8 mouse cellular contexts compared by ENCODE assay signal in genomic region chr9:42471214-42471613, GRCm38 (mm10). TPM values are rescaled to one million over a fixed set of nuclear protein-coding genes. Genes with fewer than 3 reads are reported as not detected.
DNase-seq lines count a peak whose midpoint lies in the region; ATAC-seq lines count a peak whose summit lies in the region.

No protein-coding gene starts in this region.

- WGBS in forebrain, embryonic 12.5 days: 45% methylated on average over 4 of the region's 4 CpGs
- 57% methylated on average over 4 of the region's 4 CpGs for WGBS in limb, embryonic 11.5 days
- WGBS in midbrain, embryonic 10.5 days: 53% methylated on average over 4 of the region's 4 CpGs

- H3K4me1 ChIP-seq in forebrain, embryonic 12.5 days: peaks cover 16% of the 10 kb centered on the region
- peaks cover 6% of the 10 kb centered on the region for H3K4me1 ChIP-seq in limb, embryonic 11.5 days (ENCODE audit: control insufficient read depth, insufficient read depth, low read length)
- peaks cover 18% of the 10 kb centered on the region for H3K4me1 ChIP-seq in midbrain, embryonic 10.5 days

- no peak overlapping the region for H3K27ac ChIP-seq in forebrain, embryonic 12.5 days
- H3K27ac ChIP-seq in limb, embryonic 11.5 days (replicated peaks; ENCODE audit: low read depth, low read length): no peak overlapping the region
- H3K27ac ChIP-seq in midbrain, embryonic 10.5 days (replicated peaks): peak overlapping the region; percentile 90

- intact Hi-C loops in left cerebral cortex, postnatal 10 days (cut with DNase I): no loop called here

- H3K9me3 ChIP-seq in forebrain, embryonic 12.5 days: no peaks in the 10 kb centered on the region
- H3K9me3 ChIP-seq in limb, embryonic 11.5 days (ENCODE audit: control insufficient read depth, low read length): no peaks in the 10 kb centered on the region
- no peaks in the 10 kb centered on the region for H3K9me3 ChIP-seq in midbrain, embryonic 10.5 days (replicated peaks)

- 0 out of 2 replicates have a peak, but pooled peaks cover 7% of the 10 kb centered on the region for H3K27me3 ChIP-seq in forebrain, embryonic 12.5 days
- H3K27me3 ChIP-seq in limb, embryonic 11.5 days (ENCODE audit: control insufficient read depth, insufficient read depth, low read length): no peaks in the 10 kb centered on the region
- no peaks in the 10 kb centered on the region for H3K27me3 ChIP-seq in midbrain, embryonic 10.5 days (ENCODE audit: low read depth, poor library complexity, severe bottlenecking)

- no peaks in the 10 kb centered on the region for H3K36me3 ChIP-seq in forebrain, embryonic 12.5 days (replicated peaks)
- H3K36me3 ChIP-seq in limb, embryonic 11.5 days (ENCODE audit: control insufficient read depth, insufficient read depth, low read length): no peaks in the 10 kb centered on the region
- peaks cover 5% of the 10 kb centered on the region; the same call in 1 of the 2 replicates for H3K36me3 ChIP-seq in midbrain, embryonic 10.5 days

- H3K4me2 ChIP-seq in forebrain, embryonic 12.5 days: peak overlapping the region; percentile 84
- peak overlapping the region; percentile 77 for H3K4me2 ChIP-seq in limb, embryonic 11.5 days (ENCODE audit: low read depth, severe bottlenecking)

- H3K4me3 ChIP-seq in forebrain, embryonic 12.5 days (replicated peaks): peak overlapping the region; percentile 82
- peak overlapping the region; percentile 87 for H3K4me3 ChIP-seq in limb, embryonic 11.5 days (ENCODE audit: low read depth, low read length)
- H3K4me3 ChIP-seq in midbrain, embryonic 10.5 days: peak overlapping the region; percentile 95

- no peak for ATAC-seq in forebrain, embryonic 12.5 days (ENCODE audit: low FRiP score)
- ATAC-seq in limb, embryonic 11.5 days (ENCODE audit: insufficient number of reproducible peaks, low FRiP score, low TSS enrichment, low read depth): no peak

- H3K9ac ChIP-seq in forebrain, embryonic 12.5 days: peak overlapping the region; percentile 90; the same call in 1 of the 2 replicates
- peak overlapping the region; percentile 88 for H3K9ac ChIP-seq in limb, embryonic 11.5 days (ENCODE audit: low read length)

- DNase-seq in left cerebral cortex, postnatal 10 days (ENCODE audit: extremely low spot score in 1 of 2, low spot score in 2 of 2): peak; percentile 41 to 42
- DNase-seq in left cerebral cortex, adult 11 months (ENCODE audit: low spot score): no peak
- peak; percentile 87 for DNase-seq in adrenal gland, adult 2 months
- peak; percentile 42 for DNase-seq in heart, postnatal 4 days
- DNase-seq in limb, embryonic 11.5 days (ENCODE audit: low spot score): no peak
- DNase-seq in midbrain, embryonic 10.5 days (ENCODE audit: low spot score): no peak
- peak; percentile 65 for DNase-seq in testis, postnatal 10 days (ENCODE audit: low spot score)

RNA-seq across cellular contexts. Expression of gene Tbcel, which starts 36.4 kb away (rescaled TPM):
- 10 to 100 TPM; 38.1 to 45.1 TPM for total RNA-seq in left cerebral cortex, postnatal 10 days (2021)
- total RNA-seq in adrenal gland, adult 2 months (2021): 10 to 100 TPM; 44.3 to 53.5 TPM
- polyA plus RNA-seq in adrenal gland, adult 2 months (2012; rRNA removed): 8.4 and 14.8 TPM in 2 replicates
- polyA plus RNA-seq in forebrain, embryonic 12.5 days (2016; fragmentation: Nextera tagmentation; extraction: Ambion mirVana): 4.9 and 6.1 TPM in 2 replicates
- total RNA-seq in heart, postnatal 4 days (2021): 10 to 100 TPM; 18.1 to 19.8 TPM
- polyA plus RNA-seq in limb, embryonic 11.5 days (2014; fragmentation: Nextera tagmentation; extraction: Ambion mirVana): 4.9 and 5.6 TPM in 2 replicates
- polyA plus RNA-seq in midbrain, embryonic 10.5 days (2016; fragmentation: Nextera tagmentation; extraction: Ambion mirVana): 3.4 and 3.7 TPM in 2 replicates

Comparison
In these comparisons a context has a peak if more than half of its experiments do, and no peak if none do; other contexts are left out.
1. DNase-seq: peak in left cerebral cortex, postnatal 10 days (2 of 2), adrenal gland, adult 2 months (single experiment), heart, postnatal 4 days (single experiment) and testis, postnatal 10 days (single experiment); none in left cerebral cortex, adult 11 months (single experiment), limb, embryonic 11.5 days (single experiment) and midbrain, embryonic 10.5 days (single experiment).
2. Peak in every context shown above with its lines, with median percentiles within 50 percentile points of each other: H3K4me3 ChIP-seq.